Mouse (Mus musculus) megakaryocyte-erythroid progenitor cell, adult 5-6 weeks (primary cell): ENCODE measurements around the gene Tnn. TPM values are rescaled to one million over a fixed set of nuclear protein-coding genes. Genes with fewer than 3 reads are reported as not detected.

Experiments
- ATAC-seq: replicated peaks from 2 replicates; pipeline ENCODE4 v1.8.0; 2016; ENCODE audit warnings: mild to moderate bottlenecking, inconsistent platforms; ENCODE audit not compliant: severe bottlenecking, poor library complexity, low FRiP score, low TSS enrichment
- total RNA-seq, 2 experiments: library from RNA; stranded (forward) in 1 of 2; stranded (reverse) in 1 of 2; fragments of 200-1000, 215-1000 nt in 1 of 2; fragments of >200 nt in 1 of 2; fragmentation: Nextera tagmentation in 1 of 2; gene quantifications; 2 replicates each; pipeline ENCODE4 v1.2.3; 2014 to 2017

The Tnn gene
- total RNA-seq (2014; fragmentation: Nextera tagmentation) (not detected in 2 replicates), total RNA-seq (2017) (not detected in 2 replicates)

DNA sequence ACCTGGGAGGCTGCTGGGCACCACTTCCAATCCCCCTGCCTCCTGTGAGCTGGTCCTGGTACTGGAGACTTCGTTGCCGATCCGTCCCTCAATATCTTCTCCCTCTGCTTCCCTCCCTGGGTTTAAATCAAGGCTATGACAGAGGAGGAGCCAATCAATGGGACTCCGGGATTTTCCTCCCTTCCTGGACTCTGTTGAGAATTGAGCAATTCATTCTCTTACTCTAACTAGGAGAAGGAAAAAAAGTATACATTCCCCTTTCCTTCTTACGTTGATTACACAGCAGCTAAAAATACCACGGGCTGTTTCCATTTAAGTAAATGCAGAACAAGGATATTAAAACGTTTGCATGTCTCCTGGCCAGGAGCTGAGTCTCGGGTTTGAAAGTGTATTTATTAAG is at the start of gene Tnn:
Gene Tnn, minus strand, starts transcription at position 101 of the 400 bp plus-strand sequence.
- ATAC-seq: no peak

- peak; percentile 63 for ATAC-seq
Measured at GRCm38 (mm10) chr1:160195337-160195663, 41.9 kb upstream of the Tnn start.

- peak; percentile 98 for ATAC-seq
Measured at GRCm38 (mm10) chr1:160194529-160195336, 41.4 kb upstream of the Tnn start, which contains the start of gene Mrps14. Mrps14 (plus strand) TSS chr1:160195215.

GRCm38 (mm10) chr1:160184506-160184905 is 31.1 kb upstream of the Tnn start:
- 0 out of 2 replicates have a peak, but pooled peaks have one; percentile 58 for ATAC-seq

- ATAC-seq: no peak
Measured at GRCm38 (mm10) chr1:160181216-160181615, 27.8 kb upstream of the Tnn start.

DNA sequence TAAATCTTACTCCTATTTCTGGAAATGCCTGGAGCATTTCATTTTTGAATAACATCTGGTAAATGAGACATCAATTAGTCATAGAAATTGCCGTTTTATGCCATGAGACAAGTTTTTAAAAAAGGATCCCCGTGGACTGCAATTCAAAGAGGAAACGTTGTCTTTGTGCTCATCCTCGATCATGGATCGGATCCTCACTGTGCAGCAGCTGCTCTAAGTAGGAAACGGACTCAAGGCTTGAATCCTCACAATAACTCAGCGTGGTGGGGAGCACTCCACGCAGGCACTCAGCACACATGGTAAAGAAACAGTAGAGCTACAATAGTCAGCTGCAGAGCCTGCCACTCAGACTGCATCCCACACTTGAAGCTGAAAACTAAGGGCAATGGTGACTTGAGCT is 23.5 kb upstream of the Tnn start:
- ATAC-seq: no peak

DNA sequence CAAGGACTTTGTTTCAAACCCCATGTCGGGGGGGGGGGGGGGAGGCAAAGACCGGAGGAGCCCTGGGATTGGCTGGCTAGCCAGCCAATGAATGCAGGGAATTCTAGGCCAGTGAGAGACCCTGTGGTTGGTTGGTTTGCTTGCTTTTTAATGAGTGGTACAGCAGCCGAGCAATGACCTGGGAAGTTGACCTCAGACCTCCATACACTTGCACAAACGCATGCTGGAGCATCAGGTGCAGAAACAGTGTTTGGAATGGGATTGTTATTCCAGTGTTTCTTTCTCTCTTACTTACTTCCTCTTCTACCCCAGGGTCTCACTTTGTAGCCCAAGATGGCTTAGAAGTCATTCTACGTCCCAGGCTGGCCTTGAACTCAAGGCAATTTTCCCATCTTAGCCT is 13.2 kb upstream of the Tnn start:
- ATAC-seq: no peak

GRCm38 (mm10) chr1:160158190-160158589 is 4.8 kb upstream of the Tnn start:
- no peak for ATAC-seq

- no peak for ATAC-seq
Measured at GRCm38 (mm10) chr1:160150726-160151125, 2.7 kb downstream of the Tnn start.

DNA sequence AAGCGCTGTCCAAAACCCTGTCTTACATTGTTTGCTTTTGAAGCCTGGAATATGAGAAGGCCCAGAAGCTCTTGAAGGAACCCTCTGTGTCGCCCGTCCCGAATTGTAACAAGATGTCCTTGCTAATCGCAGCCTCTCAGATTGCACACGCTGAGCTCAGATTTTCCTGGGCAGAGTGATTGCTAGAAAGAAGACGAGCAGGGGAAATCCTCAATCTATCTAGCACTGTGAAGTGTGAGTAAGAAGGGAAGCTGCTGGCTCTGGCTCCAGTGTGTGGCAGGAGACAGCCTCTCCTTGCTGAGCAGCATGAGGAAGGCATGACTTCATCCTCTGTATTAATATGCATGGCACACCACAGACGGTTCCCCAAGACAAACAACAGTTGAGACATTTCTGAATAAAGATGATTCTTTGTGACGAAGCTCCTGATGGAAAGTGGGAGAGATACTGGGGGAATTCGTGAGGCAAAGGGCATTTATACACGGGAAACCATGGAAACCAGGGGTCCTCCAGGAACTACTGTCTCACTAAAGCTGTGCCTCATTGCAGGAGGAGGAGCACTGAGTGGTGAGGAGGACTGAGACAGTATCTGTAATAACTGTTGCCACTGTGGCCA is 4.0 kb downstream of the Tnn start:
- ATAC-seq: no peak

GRCm38 (mm10) chr1:160147274-160147673 is 6.1 kb downstream of the Tnn start:
- no peak for ATAC-seq

- no peak for ATAC-seq
Measured at GRCm38 (mm10) chr1:160145606-160146005, 7.8 kb downstream of the Tnn start.

DNA sequence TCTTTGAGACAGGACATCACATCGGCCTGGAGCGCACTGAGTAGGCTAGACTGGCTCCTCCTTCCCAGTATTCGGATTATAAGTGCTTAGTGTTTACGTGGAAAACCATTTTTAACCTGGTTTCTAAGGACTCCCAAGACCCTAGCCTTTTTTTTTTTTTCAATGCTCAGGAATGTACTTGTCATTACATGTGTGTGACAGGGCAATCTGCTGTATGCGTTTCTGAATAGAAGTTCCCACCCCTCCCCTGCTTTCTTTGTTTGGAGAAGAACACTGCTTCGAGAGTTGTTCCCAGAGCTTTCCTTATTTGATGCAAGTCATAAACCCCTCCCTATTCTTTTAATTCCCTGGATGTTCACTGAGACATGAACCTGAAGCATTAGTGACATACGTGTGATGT is 9.0 kb downstream of the Tnn start:
- no peak for ATAC-seq

DNA sequence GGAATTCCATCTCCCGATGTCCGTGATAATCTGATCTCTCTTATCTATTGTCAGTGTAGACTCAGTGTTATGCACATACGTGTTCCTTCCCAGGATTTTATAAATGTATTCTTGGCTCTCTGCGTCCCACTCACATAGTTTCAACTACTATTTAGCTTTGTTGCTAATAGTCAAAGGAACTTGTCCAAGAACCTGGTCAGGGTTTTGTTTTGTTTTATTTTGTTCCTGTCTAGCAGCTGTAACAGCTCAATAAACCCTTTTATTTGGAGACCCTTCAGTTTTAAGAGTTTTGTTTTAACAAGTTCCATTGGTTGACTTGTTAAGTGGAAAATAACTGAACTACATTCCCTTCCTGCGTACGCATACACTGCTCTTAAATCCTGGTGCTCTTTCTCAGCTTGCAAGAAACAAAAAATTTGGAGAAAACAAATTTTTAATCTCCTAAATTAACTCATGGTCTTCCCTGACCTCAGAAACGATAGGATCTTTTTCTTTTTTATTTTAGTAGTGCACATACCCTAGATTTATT is 17.0 kb downstream of the Tnn start:
- ATAC-seq: no peak

- ATAC-seq: no peak
Measured at GRCm38 (mm10) chr1:160133464-160134079, 19.8 kb downstream of the Tnn start.

- no peak for ATAC-seq
Measured at GRCm38 (mm10) chr1:160123957-160124356, 29.4 kb downstream of the Tnn start.

DNA sequence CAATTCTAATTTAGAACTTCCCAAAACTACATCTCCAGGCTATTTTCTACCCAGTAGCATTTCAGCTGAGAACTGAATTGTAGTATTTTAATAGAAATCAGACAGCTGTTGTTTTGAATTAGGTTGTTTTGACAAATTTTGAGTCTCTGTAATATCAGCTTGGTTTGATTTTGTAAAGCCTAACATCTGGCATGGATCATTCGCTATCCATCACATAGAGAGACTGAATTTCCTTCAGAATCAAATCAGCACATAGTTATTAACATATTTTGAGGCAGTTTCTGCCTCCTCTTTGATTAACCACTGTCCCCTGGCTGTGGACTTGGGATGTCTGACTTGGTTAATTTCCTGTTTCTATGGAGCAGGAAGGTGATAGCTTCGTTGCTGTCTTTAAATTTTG is 44.8 kb downstream of the Tnn start:
- no peak for ATAC-seq

GRCm38 (mm10) chr1:160105426-160105825 is 48.0 kb downstream of the Tnn start:
- ATAC-seq: no peak

DNA sequence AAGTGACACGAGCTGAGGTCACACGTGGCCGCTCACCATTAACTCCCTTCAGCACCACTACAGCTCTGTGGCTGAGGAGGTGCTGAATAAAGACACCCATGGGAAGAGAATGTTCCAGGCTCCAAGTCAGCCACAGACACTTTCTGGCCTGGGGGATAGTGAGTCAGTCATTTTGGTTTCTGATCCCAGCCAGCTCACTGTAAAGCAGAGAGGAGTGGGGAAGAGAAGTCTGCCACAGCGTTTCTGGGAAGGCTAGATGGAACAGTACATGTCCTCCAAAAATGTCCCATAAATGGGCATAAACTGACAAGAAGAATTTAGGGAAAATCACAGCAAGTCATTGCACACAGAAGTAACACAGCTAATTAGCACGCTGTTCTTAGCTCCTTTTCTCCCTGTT is 52.4 kb downstream of the Tnn start:
- ATAC-seq: no peak

- ATAC-seq: no peak
Measured at GRCm38 (mm10) chr1:160099659-160100302, 53.6 kb downstream of the Tnn start.
